Mouse (Mus musculus): ENCODE measurements around the gene Adamts6.

Adamts6 gene

GRCm38 (mm10) chr13:104460287-104460686 lies 172.7 kb downstream of the Adamts6 start:
- CTCF ChIA-PET, result interaction anchor here (0.6 kb wide), 1 partner anchor 17 kb away, joined by 3 read pairs; no protein-coding TSS in a partner anchor

GRCm38 (mm10) chr13:104468061-104468460 lies 180.4 kb downstream of the Adamts6 start:
- CTCF ChIA-PET, result no interaction called here

GRCm38 (mm10) chr13:104476285-104476956 lies 188.8 kb downstream of the Adamts6 start:
- CTCF ChIA-PET, result no interaction called here

GRCm38 (mm10) chr13:104482426-104483089 lies 194.9 kb downstream of the Adamts6 start:
- CTCF ChIA-PET, result no interaction called here

- CTCF ChIA-PET, result no interaction called here
Observed at GRCm38 (mm10) chr13:104483111-104483722, 195.6 kb downstream of the Adamts6 start.

- CTCF ChIA-PET, result interaction anchor here (0.5 kb wide), 1 partner anchor 32 kb away, joined by 9 read pairs; no protein-coding TSS in a partner anchor
Observed at GRCm38 (mm10) chr13:104491046-104491811, 203.6 kb downstream of the Adamts6 start.

- CTCF ChIA-PET, result no interaction called here
Observed at GRCm38 (mm10) chr13:104493466-104493993, 205.9 kb downstream of the Adamts6 start.

- CTCF ChIA-PET, result interaction anchor here (0.6 kb wide), 1 partner anchor 182 kb away, joined by 3 read pairs; no protein-coding TSS in a partner anchor
Observed at GRCm38 (mm10) chr13:104494200-104494873, 206.7 kb downstream of the Adamts6 start.

- CTCF ChIA-PET, result no interaction called here
Observed at GRCm38 (mm10) chr13:104497592-104497991, 210.0 kb downstream of the Adamts6 start.

GRCm38 (mm10) chr13:104498669-104499068 lies 211.0 kb downstream of the Adamts6 start:
- CTCF ChIA-PET, result no interaction called here

- CTCF ChIA-PET, result no interaction called here
Observed at GRCm38 (mm10) chr13:104499116-104500040, 211.7 kb downstream of the Adamts6 start.

GRCm38 (mm10) chr13:104502406-104502805 lies 214.8 kb downstream of the Adamts6 start:
- CTCF ChIA-PET, result no interaction called here

GRCm38 (mm10) chr13:104504043-104504442 lies 216.4 kb downstream of the Adamts6 start:
- CTCF ChIA-PET, result no interaction called here

GRCm38 (mm10) chr13:104506165-104506875 lies 218.7 kb downstream of the Adamts6 start:
- CTCF ChIA-PET, result no interaction called here

GRCm38 (mm10) chr13:104507671-104508070 lies 220.0 kb downstream of the Adamts6 start:
- CTCF ChIA-PET, result interaction anchor here (0.5 kb wide), 1 partner anchor 223 kb away, joined by 3 read pairs; no protein-coding TSS in a partner anchor

GRCm38 (mm10) chr13:104509561-104510493 lies 222.2 kb downstream of the Adamts6 start:
- CTCF ChIA-PET, result no interaction called here

GRCm38 (mm10) chr13:104510766-104511165 lies 223.1 kb downstream of the Adamts6 start:
- CTCF ChIA-PET, result no interaction called here

GRCm38 (mm10) chr13:104515054-104515453 lies 227.4 kb downstream of the Adamts6 start:
- CTCF ChIA-PET, result no interaction called here

Data from spleen, embryonic (tissue).